Comparison of ENCODE assay signal across 16 mouse cellular contexts in genomic region chr17:40430446-40430845, GRCm38 (mm10).
DNase-seq lines count a peak whose midpoint lies in the region; ATAC-seq and TF ChIP-seq lines count a peak whose summit lies in the region.
"Had no signal": no experiment of that assay in that cellular context is flagged by ENCODE, and none has a peak within 500 bp of the region (broad histone marks: within the 10 kb centered on the region; RNA-seq: fewer than 3 reads in every experiment).

No protein-coding gene starts in this region.

- peak; percentile 21; the same call in 1 of the 2 replicates for TF ChIP-seq CTCF in heart, postnatal 0 days (IDR thresholded peaks at IDR 0.05; ENCODE audit: low read depth)
- TF ChIP-seq CTCF in lung, embryonic 14.5 days (IDR thresholded peaks at IDR 0.05; ENCODE audit: low read depth): peak; percentile 27

- H3K4me2 ChIP-seq in heart, postnatal 0 days (ENCODE audit: low read depth, low read length): no peak overlapping the region
- no peak overlapping the region for H3K4me2 ChIP-seq in lung, embryonic 14.5 days
- H3K4me2 ChIP-seq: embryonic facial prominence, embryonic 15.5 days; stomach, embryonic 15.5 days had no signal

- H3K27ac ChIP-seq in heart, postnatal 0 days (ENCODE audit: low read depth): no peak overlapping the region
- no peak overlapping the region for H3K27ac ChIP-seq in lung, embryonic 14.5 days (ENCODE audit: low read depth)
- H3K27ac ChIP-seq: embryonic facial prominence, embryonic 15.5 days; liver, embryonic 14.5 days; stomach, embryonic 15.5 days had no signal

- no peaks in the 10 kb centered on the region for H3K4me1 ChIP-seq in heart, postnatal 0 days (ENCODE audit: control insufficient read depth, insufficient read depth)
- no peaks in the 10 kb centered on the region for H3K4me1 ChIP-seq in lung, embryonic 14.5 days (ENCODE audit: insufficient read depth)
- H3K4me1 ChIP-seq: embryonic facial prominence, embryonic 15.5 days; stomach, embryonic 15.5 days had no signal

- DNase-seq in heart, postnatal 0 days (ENCODE audit: low spot score): no peak
- DNase-seq in heart, postnatal 4 days: no peak
- DNase-seq in lung, embryonic 14.5 days: peak; percentile 23
- no peak for DNase-seq in lung, postnatal 14 days
- peak; percentile 29 for DNase-seq in NIH3T3 (ENCODE audit: low read depth)
- DNase-seq in splenic B cell, adult 2 months (ENCODE audit: low read depth, low spot score): peak; percentile 1
- no peak for DNase-seq in heart, adult 8-10 months (ENCODE audit: low spot score)
- no peak for DNase-seq in c-Kit-positive CD71-positive TER-119-positive erythroid progenitor cells, embryonic 14.5 days (ENCODE audit: low spot score)
- DNase-seq: cerebellum, adult 9-10 months; kidney, adult 18-20 months; lung, postnatal 4 days; right cerebral cortex, postnatal 25 days; thymus, postnatal 36 days had no signal

- H3K36me3 ChIP-seq in heart, postnatal 0 days (replicated peaks; ENCODE audit: control insufficient read depth, insufficient read depth, low read length): no peaks in the 10 kb centered on the region
- no peaks in the 10 kb centered on the region for H3K36me3 ChIP-seq in lung, embryonic 14.5 days (ENCODE audit: insufficient read depth)
- no peaks in the 10 kb centered on the region for H3K36me3 ChIP-seq in splenic B cell, adult 2 months (ENCODE audit: control insufficient read depth, insufficient read depth, low read length, poor library complexity, severe bottlenecking)
- H3K36me3 ChIP-seq: embryonic facial prominence, embryonic 15.5 days; stomach, embryonic 15.5 days had no signal

- H3K9me3 ChIP-seq in heart, postnatal 0 days (replicated peaks; ENCODE audit: control insufficient read depth, low read length): no peaks in the 10 kb centered on the region
- no peaks in the 10 kb centered on the region for H3K9me3 ChIP-seq in lung, embryonic 14.5 days (ENCODE audit: low read depth, low read length)
- H3K9me3 ChIP-seq: embryonic facial prominence, embryonic 15.5 days; stomach, embryonic 15.5 days had no signal

- H3K9ac ChIP-seq in heart, postnatal 0 days (replicated peaks; ENCODE audit: low read depth, low read length): no peak overlapping the region
- H3K9ac ChIP-seq in lung, embryonic 14.5 days: no peak overlapping the region
- H3K9ac ChIP-seq: embryonic facial prominence, embryonic 15.5 days; liver, embryonic 14.5 days; stomach, embryonic 15.5 days had no signal

- H3K4me3 ChIP-seq in heart, postnatal 0 days (ENCODE audit: low read depth, low read length): no peak overlapping the region
- no peak overlapping the region for H3K4me3 ChIP-seq in lung, embryonic 14.5 days (ENCODE audit: low read depth, low read length)
- H3K4me3 ChIP-seq: embryonic facial prominence, embryonic 15.5 days; stomach, embryonic 15.5 days had no signal

- no peaks in the 10 kb centered on the region for H3K27me3 ChIP-seq in heart, postnatal 0 days (ENCODE audit: control insufficient read depth, insufficient read depth, low read length)
- H3K27me3 ChIP-seq in lung, embryonic 14.5 days (ENCODE audit: insufficient read depth, low read length): no peaks in the 10 kb centered on the region
- H3K27me3 ChIP-seq in splenic B cell, adult 2 months (ENCODE audit: control insufficient read depth, insufficient read depth, low read length, poor library complexity, severe bottlenecking): no peaks in the 10 kb centered on the region
- H3K27me3 ChIP-seq: embryonic facial prominence, embryonic 15.5 days; stomach, embryonic 15.5 days had no signal

- 20% methylated on average over 1 of the region's 1 CpGs for WGBS in heart, postnatal 0 days
- WGBS in lung, embryonic 14.5 days: 35% methylated on average over 1 of the region's 1 CpGs

- no peak for TF ChIP-seq EP300 in heart, postnatal 0 days (IDR thresholded peaks at IDR 0.05; ENCODE audit: low read depth)

- ATAC-seq in heart, postnatal 0 days (ENCODE audit: insufficient read depth, low read depth): no peak
- ATAC-seq in lung, embryonic 14.5 days (ENCODE audit: insufficient read depth): no peak

Comparison
In these comparisons a context has a peak if more than half of its experiments do, and no peak if none do; other contexts are left out.
1. DNase-seq: peak in lung, embryonic 14.5 days (single experiment), NIH3T3 (single experiment) and splenic B cell, adult 2 months (single experiment); none in heart, postnatal 0 days (single experiment), heart, postnatal 4 days (single experiment), lung, postnatal 14 days (single experiment), heart, adult 8-10 months (single experiment) and c-Kit-positive CD71-positive TER-119-positive erythroid progenitor cells, embryonic 14.5 days (single experiment).